Mouse (Mus musculus): ENCODE results near the gene Kcnv2.

The Kcnv2 gene

DNA sequence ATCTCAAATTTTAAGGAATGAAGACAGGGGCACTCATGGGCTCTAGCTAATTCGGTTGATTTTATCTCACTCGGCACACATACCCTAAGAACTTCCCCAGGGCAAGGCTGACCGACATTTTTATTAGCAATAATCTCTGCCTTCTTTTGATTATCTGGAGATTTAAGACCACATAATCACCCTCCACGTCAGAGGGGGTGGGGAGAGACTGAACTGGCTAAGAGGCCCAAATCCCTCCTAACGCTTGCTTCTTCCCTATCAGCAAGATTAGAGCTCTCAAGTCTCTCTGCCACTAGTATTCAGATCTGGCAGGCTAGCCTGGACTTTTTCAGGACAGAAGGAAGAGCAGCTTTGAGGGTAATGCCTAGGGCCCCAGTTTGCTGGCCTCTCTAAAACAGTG lies at the start of gene Kcnv2:
Gene Kcnv2, plus strand, starts transcription at position 308 of the 400 bp plus-strand sequence.
- DNase-seq: no peak

DNA sequence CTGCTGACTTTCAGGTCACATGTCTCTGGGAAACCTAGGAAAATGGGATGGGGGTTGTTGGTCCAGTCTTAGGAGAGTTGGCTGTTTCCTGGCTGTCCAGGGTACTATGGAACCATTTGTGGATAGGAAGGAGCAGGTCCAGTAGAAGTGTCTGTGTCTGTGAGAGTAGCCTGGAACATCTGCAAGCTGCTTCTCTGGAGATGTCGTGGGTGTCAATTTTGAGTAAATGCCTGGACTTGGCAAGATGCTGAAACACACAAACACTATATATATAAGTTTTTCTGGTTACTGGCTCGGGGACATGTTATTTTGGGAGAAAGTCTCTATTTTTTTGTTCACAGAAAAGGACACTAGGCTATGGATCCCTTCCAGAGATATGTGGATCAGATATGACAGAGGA lies 49.0 kb upstream of the Kcnv2 start:
- no peak for DNase-seq

DNA sequence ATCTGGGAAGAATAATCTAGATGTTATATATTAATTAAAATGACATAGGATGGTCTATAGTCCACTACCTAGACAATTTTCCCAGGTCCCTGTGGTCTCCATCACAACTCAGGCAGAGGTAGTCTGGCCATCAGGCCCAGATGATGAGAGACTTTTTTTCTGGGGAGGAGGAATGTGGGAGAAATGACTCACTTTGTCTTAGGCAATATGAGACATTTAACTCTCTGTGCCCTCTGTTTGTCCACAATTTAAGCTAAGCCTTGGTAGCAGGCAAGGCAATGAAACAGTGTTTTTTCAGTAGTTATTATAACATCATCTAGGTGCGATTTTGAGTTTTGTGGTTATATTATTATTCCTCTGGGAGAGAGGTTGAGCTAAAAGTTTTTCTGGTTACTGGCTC lies 48.0 kb upstream of the Kcnv2 start:
- no peak for DNase-seq

DNA sequence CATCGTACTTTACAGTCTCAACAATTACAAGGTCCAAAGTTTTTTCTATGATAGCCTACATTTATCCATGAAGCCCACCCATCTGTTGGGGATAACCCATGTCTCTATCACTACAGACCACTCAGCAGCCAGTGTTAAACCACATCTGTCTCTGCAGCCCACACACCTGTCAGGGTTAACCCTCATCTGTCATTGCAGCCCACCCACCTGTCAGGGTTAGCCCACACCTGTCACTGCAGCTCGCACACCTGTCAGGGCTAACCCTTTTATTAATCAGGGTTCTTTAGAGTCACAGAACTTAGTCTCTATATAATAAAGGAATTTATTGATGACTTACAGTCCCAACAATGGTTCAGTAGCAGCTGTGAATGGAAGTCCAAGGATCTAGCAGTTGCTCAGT lies 43.2 kb upstream of the Kcnv2 start:
- DNase-seq: no peak

DNA sequence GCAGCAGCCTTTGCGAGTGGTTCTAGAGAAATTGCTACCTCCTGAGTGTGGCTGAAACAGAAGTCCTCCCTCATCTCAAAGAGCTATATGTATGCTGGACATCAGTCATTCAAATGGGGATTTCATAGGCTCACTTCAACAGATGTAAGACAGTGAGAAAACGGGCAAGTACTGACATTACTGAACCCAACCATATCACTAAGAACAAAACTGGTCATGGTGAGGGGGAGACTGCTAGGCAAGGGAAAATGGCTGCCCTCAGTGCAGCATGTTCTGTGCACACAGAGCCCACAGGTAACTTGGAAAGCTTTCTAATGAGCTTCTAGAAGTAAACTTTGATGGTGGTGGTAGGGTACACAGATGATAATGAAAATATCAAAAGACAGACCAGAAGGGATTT lies 12.3 kb upstream of the Kcnv2 start:
- no peak for DNase-seq

DNA sequence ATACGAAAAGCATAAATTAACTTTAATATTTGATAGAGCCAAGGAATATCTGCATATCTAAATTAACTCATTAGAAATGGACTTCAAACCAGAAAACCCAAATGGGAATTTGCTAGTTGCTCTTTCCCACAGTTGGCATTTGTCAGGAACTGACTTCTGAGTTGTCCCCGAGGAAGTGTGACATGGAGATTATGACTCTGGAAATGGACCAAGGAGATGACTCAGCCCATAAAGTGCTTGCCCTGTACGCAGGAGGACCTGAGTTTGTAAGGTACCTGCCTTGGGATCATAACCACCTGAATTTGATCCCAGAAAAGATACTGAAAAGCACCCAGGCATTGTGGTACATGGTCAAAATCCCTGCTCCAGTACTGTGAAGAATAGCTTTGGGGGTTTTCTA lies 11.1 kb upstream of the Kcnv2 start:
- no peak for DNase-seq

DNA sequence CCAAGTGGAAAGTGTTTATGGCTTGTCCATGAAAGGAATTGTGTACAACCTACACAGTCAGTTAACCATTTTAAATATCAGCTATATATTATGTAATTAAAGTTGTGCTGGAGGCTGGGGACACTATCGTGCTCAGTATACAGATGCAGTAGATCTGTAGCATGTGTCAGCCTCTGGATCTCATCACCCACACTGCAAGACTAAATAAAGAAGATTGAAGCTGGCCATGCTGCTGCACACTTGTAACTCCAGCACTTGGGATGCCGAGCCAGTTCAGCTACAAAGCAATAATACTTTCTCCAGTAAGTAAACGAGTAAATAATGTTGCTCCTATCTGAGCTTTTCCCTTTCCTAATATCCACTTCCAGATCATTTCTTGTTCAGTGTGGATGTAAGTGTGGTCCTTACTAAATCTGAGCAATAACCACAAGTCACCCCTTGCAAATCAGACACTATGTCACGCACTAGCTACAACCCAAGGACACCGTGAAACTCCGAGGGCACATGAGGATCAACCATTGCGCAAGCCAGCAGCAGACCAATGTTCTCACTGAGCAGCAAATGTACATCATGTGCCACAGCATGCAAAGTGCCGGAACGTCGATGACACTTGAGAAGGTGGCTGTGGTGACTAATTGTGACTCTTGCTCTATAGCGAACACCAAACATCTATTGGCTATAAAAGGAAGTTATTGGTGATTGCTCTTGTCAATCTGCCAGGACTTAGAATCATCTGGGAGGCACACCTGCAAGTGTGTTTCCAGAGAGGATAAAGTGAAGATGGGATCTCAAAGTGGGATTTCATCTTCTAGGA lies 9.9 kb upstream of the Kcnv2 start:
- no peak for DNase-seq

DNA sequence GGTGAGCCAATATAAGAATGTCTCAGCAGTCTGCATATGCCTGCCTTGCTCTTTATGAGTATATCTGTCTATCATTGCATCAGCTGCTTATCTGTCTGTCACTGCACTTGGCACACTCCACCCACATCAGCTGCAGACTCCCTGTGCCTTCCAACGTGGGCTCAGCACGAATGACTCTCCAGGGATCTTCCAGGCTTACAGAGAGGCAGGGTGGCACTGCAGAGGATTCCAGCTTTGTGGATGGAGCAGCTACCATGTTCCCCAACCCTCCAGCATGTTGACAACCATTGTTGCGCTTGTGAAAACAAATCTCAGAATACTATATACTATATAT lies 9.3 kb upstream of the Kcnv2 start:
- no peak for DNase-seq

DNA sequence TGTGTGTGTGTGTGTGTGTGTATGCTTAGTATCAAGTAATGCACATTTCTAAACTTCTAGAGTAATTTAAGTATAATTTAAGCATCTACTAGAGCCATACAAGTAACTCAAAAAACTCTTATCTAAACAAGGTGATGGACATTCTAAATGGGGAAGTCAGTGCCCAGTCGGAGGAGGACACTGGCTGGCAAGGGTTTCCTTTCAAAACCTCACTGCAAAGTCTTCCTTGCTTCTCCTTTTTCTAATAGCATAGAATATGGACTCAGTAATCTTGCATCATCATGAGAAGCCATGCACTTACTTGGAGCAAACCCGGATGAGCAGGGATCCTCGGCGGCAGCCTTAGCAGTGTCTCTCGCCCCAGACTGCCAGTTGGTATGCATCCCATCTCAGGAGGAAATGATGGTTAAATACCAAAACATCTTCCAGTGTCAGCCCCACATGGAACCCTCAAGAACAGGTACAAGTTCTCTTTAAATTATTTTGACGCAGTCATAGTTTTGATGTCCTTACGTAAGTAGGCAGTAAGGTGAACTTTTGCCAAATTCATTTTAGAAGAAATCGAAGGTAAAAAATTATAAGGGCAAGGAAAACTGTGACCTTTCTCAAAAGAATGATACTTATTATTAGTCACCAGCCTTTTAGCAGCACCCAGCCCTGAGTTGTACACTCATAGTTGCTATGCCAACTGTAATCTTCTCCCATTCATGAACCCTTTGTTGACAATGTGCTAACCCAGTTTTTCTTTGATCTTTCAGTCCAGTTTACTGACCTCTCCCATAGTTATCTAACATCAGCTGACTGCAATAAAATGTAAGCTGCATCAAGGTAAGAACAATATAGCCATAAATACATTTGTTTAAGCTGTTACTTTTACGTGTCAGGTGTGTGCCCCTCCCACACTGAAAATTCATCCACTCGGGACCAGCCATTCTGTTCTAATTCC lies 5.8 kb upstream of the Kcnv2 start:
- no peak for DNase-seq

DNA sequence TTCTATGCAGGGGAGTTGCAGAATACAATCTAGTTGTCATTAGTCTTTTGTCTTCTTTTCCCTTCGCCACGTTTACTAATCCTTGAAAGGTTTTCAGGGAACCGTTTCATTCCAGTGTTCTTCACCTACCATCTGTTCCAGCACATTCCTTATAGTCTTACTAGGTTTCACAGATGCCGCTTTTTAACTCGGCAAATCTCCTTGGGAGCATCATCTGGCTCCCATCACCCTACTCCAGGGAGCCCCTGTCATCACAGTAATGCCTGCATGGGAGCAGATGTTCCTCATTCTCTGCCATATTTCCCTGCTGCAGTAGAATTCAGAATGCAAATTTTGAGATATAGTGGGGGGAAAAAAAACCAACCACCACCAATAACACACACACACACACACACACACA lies 5.1 kb upstream of the Kcnv2 start:
- DNase-seq: no peak

DNA sequence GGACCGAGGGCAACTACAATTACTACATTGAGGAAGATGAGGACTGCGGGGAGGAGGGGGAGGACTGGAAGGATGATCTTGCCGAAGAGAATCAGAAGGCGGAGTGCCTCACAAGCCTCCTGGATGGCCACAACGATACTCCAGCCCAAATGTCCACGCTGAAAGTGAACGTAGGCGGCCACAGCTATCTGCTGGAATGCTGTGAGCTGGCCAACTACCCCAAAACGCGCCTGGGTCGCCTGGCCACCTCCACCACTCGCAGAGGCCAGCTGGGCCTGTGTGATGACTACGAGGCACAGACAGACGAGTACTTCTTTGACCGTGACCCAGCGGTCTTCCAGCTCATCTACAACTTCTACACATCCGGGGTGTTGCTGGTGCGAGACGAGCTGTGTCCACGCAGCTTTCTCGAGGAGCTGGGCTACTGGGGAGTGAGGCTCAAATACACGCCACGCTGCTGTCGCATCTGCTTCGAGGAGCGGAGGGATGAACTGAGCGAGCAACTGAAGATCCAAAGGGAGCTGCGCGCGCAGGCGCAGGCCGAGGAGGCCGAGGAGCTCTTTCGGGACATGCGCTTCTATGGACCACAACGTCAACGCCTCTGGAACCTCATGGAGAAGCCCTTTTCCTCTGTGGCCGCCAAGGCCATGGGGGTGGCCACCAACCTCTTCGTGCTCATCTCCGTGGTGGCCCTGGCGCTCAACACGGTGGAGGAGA lies 681 bp downstream of the Kcnv2 start:
- no peak for DNase-seq

DNA sequence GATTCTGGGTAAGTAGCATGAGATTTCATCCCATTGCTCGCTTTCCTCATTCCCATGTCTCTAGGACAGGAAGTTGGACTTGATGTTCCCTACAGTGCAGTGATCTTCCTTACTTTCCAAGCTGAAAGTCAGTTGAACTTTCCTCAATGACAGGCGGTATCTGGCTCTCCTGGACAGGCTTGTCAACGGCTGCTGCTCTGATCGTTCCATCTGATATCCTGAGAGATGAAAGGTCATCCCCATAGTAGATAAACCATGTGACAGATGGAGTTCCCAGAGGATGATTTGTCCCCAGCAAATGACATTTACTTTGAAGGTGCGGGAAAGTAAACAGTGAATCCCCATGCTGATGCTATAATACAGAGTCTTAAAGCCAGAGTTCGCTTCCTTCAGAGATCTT lies 3.2 kb downstream of the Kcnv2 start:
- no peak for DNase-seq

DNA sequence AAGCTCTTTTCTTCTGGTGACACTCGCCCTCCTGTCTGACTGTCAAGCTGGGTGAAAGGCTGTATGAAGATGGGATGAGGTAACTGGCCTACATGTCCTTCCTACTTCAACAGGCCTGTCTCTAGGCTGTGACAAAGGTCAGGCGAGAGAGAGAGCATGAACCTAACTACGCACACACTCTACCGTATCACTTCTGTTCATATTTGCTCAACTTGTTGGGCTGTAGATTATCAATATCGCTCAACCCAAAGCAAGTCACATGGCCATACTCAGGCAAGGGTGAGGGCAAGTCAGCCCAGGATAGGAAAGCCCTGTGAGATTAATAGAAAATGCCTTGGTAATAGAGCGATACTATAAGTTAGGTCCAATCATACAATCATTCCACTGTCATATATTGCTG lies 5.2 kb downstream of the Kcnv2 start:
- DNase-seq: no peak

DNA sequence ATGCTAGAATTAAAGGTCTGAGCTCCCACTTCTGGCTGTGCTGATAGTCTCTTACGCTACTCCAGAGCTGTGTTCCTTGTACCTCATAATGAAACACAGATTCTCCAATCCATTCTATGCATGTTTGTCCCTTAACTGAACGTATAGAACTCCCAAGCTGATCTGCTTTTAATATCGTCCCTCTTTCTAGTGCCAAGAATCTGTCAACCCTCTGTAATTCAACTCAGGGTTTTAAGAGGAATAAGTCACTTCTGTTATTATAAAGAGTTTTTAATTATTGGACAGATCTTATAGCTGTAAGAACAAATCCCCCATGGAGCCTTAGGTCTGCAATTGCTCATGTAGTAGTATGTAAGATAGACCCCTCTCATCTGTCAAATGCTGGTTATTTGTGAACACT lies 5.8 kb downstream of the Kcnv2 start:
- DNase-seq: no peak

DNA sequence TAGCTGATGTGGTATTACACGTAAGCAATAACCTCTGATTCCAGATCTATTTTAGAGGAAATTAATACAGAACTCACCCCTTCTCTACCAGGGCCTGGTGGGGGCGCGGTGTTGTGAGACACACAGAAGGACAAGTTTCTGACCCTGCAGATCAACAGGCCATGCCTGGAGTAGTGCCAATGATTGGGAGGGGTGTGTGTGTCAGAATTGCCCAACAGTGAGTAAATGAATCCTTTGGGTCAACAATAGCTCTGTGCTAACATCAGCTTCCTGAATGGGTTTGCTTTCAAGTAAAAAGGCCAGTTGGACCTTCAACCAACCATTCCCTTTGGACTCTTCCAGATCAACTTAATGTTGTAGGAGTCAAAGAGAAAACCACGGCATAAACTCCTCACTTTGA lies 6.3 kb downstream of the Kcnv2 start:
- no peak for DNase-seq

DNA sequence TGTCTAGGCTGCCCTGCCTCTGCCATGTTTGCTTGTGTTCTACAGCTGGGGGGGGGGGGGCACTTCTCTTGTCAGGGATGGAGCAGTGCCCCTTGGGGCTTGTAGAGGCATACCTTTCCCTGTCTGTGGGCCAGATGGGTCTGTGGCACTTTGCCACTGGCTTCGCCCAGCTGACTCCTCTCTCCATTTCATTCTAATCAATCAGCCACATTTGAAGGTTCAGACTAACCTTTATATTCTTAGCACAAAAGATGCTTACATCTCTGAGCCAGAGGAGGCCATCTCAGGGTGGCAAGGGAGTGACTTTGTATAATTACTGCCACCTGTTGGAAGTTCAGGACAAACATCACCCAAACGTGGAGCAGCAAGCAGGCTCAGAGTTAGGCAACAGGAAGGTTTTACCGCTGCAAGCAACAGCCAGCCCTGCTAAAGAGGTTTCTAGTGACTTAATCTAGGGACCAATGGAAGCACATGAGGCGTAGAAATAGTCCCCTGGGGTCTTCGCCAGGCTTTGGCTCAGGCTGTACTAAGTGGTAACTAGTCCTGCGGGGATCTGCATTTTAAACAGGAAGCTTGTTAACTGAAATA lies 9.9 kb downstream of the Kcnv2 start:
- DNase-seq: no peak

DNA sequence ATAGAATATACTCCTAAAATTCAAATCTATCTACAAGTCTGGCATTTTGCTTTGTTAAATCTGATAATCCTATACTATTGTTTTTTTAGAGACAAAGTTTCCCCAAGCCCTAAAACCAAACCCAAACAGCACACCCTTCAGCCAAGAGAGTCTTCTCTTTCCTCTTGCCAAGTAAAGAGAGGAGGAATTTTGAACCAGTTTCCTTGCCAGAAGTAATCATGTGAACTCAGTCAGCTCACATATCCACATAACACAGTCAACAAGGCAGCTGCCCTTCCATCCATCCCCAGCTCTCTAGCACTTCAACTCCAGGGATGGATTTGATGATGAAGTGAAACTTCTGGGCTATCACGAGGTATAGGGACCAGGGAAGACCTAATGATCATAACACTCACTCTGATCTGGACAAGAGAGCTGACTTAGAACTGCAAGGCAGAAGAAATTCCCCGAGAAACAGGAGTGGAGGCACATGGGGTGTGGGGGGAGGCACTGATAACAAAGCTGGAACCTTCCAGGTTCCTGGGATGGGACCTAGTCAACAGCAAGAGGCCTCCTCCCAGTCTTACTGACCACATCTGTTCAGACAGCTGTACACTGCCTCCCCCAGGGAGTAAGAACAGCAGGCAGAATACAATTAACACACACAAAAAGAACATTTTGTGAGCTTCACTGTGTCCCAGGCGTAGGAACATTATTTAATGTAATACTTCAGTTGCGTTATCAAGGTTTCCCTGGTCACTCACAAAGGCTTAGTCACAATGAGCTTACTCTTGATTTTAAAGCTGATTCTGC lies 13.9 kb downstream of the Kcnv2 start:
- no peak for DNase-seq

DNA sequence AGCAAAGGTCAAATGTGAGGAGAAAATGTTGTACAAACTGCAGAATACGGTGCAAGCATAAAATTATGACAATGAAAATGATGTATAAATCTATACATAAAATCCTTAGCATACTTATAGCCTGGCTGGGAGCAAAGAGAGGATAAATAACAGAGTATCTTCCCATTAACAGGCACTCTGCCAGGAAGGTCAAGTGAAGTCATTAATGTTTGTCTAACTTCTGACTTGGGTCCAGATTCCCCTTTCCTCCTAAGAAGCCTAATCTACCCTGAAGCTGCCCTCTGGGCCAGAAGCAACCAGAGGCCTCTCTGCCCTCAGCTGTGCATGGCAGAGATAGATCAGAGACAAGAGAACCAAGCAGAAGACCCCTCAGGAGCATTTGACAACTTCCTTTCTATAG lies 24.1 kb downstream of the Kcnv2 start:
- DNase-seq: no peak

DNA sequence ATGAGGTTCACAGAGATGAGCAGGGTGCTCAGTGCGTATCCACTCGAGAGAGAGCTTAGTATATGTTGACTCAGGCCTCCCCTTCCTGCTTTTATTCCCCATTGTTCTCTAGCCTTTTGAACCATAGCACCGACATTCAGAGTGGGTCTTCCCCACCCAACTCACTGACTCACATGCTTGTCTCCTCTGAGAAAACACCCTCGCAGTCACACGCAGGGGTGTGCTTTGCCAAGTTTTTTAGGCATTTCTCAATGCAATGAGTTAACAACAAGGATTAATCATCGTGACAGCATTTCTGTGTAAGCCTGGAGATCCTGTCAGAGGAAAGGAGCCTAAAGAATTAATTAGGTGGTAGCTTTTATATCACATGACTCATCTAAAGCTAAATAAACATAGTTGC lies 29.3 kb downstream of the Kcnv2 start:
- DNase-seq: no peak

DNA sequence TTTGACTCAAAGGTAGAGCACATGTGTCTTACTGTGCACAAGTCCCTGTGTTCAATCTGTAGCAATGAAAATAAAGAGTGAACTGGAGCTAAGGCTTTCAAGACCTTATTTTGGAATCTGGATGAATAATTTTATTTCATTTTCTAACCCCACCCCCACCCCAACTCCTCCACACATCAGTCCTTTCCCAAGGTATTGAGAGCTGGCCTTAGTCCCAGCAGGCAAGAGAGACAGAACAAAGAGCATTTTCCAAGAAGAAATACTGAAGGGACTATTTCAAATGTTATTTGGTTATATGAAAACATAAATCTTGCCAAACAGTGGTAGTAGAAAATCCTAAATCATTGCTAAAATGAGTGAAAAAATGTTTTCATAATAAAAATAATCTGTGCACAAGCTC lies 38.0 kb downstream of the Kcnv2 start:
- DNase-seq: no peak

DNA sequence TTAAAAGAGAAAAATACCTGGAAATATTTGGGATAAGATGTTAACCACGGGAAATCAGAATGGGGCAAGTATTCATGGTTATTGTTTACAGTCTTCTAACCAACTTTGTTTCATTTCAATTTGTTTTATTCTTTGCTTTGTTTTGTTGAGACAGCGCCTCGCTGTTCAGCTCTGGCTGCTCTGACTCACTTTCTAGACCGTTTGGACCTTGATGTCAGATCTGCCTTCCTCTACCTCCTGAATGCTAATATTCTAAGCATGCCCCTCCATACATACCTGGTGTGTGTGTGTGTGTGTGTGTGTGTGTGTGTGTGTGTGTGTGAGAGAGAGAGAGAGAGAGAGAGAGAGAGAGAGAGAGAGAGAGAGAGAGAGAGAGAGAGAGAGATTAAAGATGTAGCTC lies 41.5 kb downstream of the Kcnv2 start:
- DNase-seq: no peak

DNA sequence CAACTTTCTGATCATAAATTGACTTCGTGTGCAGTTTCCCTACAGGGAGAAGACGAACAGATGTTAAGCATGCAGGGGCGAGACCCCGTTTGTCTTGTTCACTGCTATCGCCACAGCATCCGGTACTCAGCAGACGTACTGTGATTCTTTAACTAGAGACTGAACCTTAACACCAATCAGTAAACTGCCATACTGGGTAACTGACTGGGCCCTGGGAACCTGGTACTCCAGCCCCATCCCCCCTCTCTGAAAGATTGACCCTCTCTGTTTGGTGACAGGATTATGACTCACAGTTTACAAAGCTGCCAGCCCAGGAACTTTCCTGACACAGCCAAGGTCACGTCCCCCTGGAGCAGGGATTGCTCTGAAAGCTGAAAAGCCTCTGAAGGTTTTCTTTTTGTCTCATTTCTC lies 42.1 kb downstream of the Kcnv2 start:
- DNase-seq: no peak
